Mouse (Mus musculus) small intestine, adult 2 months (tissue): ENCODE results near the gene Vps9d1.

ENCODE experiments used
- CTCF ChIP-seq: fragments of 200-500 bp; IDR thresholded peaks from 2 replicates; pipeline ENCODE4 v1.5.1; 2012; ENCODE audit warnings: low read depth, mild to moderate bottlenecking, control low read depth, inconsistent platforms, low read length, moderate library complexity, mixed read lengths; ENCODE audit not compliant: insufficient replicate concordance, insufficient read length; ENCODE audit errors: extremely low read depth
- POLR2A ChIP-seq: fragments of 200-500 bp; IDR thresholded peaks from 2 replicates; pipeline ENCODE4 v1.6.1; 2012; ENCODE audit warnings: low read depth, mild to moderate bottlenecking, control low read depth, inconsistent platforms, low read length, moderate library complexity

GRCm38 (mm10) chr8:123213118-123213772 is 40.9 kb downstream of the Vps9d1 start:
- TF ChIP-seq POLR2A (no peak), CTCF (no peak)
